Mouse (Mus musculus): ENCODE results near the gene Gm45808.

DNA sequence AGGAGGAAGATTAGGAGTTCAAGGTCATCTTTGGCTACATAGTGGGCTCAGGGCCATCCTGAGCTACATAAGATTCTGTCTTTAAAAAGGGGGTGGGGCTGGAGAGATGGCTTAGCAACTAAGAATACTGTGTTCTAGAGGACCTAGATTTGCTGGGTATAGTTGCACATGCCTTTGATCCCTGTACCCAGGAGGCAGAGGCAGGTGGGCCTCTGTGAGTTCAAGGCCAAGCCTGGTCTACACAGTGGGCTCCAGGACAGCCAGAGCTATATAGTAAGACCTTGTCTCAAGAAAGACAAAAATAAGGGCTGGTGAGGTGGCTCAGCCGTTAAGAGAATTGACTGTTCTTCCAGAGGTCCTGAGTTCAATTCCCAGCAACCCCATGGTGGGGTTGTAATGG lies 36.6 kb downstream of the Gm45808 start:
- no peak for TF ChIP-seq CTCF (IDR thresholded peaks at IDR 0.05; ENCODE audit: extremely low read depth, insufficient read length, insufficient replicate concordance, low read depth, low read length)
- no peak for TF ChIP-seq POLR2A (IDR thresholded peaks at IDR 0.05; ENCODE audit: low read depth, low read length)
